Mouse (Mus musculus): Measurements from ENCODE around the gene Trim3. TPM values are rescaled to one million over a fixed set of nuclear protein-coding genes. Genes with fewer than 3 reads are reported as not detected.

Trim3 gene
- 3.3 and 8.8 TPM in 2 replicates for total RNA-seq (2015; ENCODE audit: low replicate concordance)
- 2.6 TPM in 1 of 2 replicates, not detected in the other for total RNA-seq (2017; ENCODE audit: low replicate concordance)

GRCm38 (mm10) chr7:105633127-105633800, at the start of gene Trim3:
Gene Trim3, minus strand, starts transcription at chr7:105633571.
- ATAC-seq (replicated peaks; ENCODE audit: low FRiP score, poor library complexity, severe bottlenecking), result peak; percentile 75

- ATAC-seq (replicated peaks; ENCODE audit: low FRiP score, poor library complexity, severe bottlenecking), result peak; percentile 98
Observed at GRCm38 (mm10) chr7:105650639-105651435, 17.5 kb upstream of the Trim3 start, which contains the start of gene Dnhd1. Gene Dnhd1, plus strand, starts transcription at chr7:105650827.

- ATAC-seq (replicated peaks; ENCODE audit: low FRiP score, poor library complexity, severe bottlenecking), result no peak
Observed at GRCm38 (mm10) chr7:105641936-105642335, 8.6 kb upstream of the Trim3 start.

GRCm38 (mm10) chr7:105640894-105641255, 7.5 kb upstream of the Trim3 start:
- ATAC-seq (replicated peaks; ENCODE audit: low FRiP score, poor library complexity, severe bottlenecking), result peak; percentile 39; the same call in 1 of the 2 replicates

- peak; percentile 96 for ATAC-seq (replicated peaks; ENCODE audit: low FRiP score, poor library complexity, severe bottlenecking)
Observed at GRCm38 (mm10) chr7:105640233-105640893, 7.0 kb upstream of the Trim3 start, which contains the start of the genes Arfip2 and Gm45799. Gene Arfip2, minus strand, starts transcription at chr7:105640416. Gene Gm45799, plus strand, starts transcription at chr7:105640552.

GRCm38 (mm10) chr7:105639756-105640155, 6.4 kb upstream of the Trim3 start, which contains the start of gene Timm10b:
Gene Timm10b, plus strand, starts transcription at chr7:105640056.
- ATAC-seq (replicated peaks; ENCODE audit: low FRiP score, poor library complexity, severe bottlenecking), result no peak; the same call in 1 of the 2 replicates

GRCm38 (mm10) chr7:105639304-105639703, 5.9 kb upstream of the Trim3 start:
- no peak for ATAC-seq (replicated peaks; ENCODE audit: low FRiP score, poor library complexity, severe bottlenecking)

- no peak for ATAC-seq (replicated peaks; ENCODE audit: low FRiP score, poor library complexity, severe bottlenecking)
Observed at GRCm38 (mm10) chr7:105638776-105639175, 5.4 kb upstream of the Trim3 start.

- ATAC-seq (replicated peaks; ENCODE audit: low FRiP score, poor library complexity, severe bottlenecking), result no peak
Observed at GRCm38 (mm10) chr7:105635726-105636125, 2.4 kb upstream of the Trim3 start.

GRCm38 (mm10) chr7:105634272-105634920, 1.0 kb upstream of the Trim3 start:
- no peak for ATAC-seq (replicated peaks; ENCODE audit: low FRiP score, poor library complexity, severe bottlenecking)

GRCm38 (mm10) chr7:105633801-105634135, 397 bp upstream of the Trim3 start:
- peak; percentile 8; the same call in 1 of the 2 replicates for ATAC-seq (replicated peaks; ENCODE audit: low FRiP score, poor library complexity, severe bottlenecking)

- ATAC-seq (replicated peaks; ENCODE audit: low FRiP score, poor library complexity, severe bottlenecking), result no peak
Observed at GRCm38 (mm10) chr7:105632551-105632972, 809 bp downstream of the Trim3 start.

- no peak for ATAC-seq (replicated peaks; ENCODE audit: low FRiP score, poor library complexity, severe bottlenecking)
Observed at GRCm38 (mm10) chr7:105628633-105629032, 4.7 kb downstream of the Trim3 start.

- ATAC-seq (replicated peaks; ENCODE audit: low FRiP score, poor library complexity, severe bottlenecking), result no peak
Observed at GRCm38 (mm10) chr7:105625397-105625796, 8.0 kb downstream of the Trim3 start.

- no peak for ATAC-seq (replicated peaks; ENCODE audit: low FRiP score, poor library complexity, severe bottlenecking)
Observed at GRCm38 (mm10) chr7:105621646-105622292, 11.6 kb downstream of the Trim3 start.

GRCm38 (mm10) chr7:105621053-105621452, 12.3 kb downstream of the Trim3 start:
- ATAC-seq (replicated peaks; ENCODE audit: low FRiP score, poor library complexity, severe bottlenecking), result no peak

- ATAC-seq (replicated peaks; ENCODE audit: low FRiP score, poor library complexity, severe bottlenecking), result no peak
Observed at GRCm38 (mm10) chr7:105619701-105620100, 13.7 kb downstream of the Trim3 start.

GRCm38 (mm10) chr7:105617810-105618209, 15.6 kb downstream of the Trim3 start:
- no peak for ATAC-seq (replicated peaks; ENCODE audit: low FRiP score, poor library complexity, severe bottlenecking)

GRCm38 (mm10) chr7:105616561-105616960, 16.8 kb downstream of the Trim3 start:
- ATAC-seq (replicated peaks; ENCODE audit: low FRiP score, poor library complexity, severe bottlenecking), result no peak
